Mouse (Mus musculus) lung, adult 2 months (tissue): ENCODE results near the gene Nab2.

Experiments
- CTCF ChIP-seq: fragments of 200-500 bp; IDR thresholded peaks from 2 replicates; pipeline ENCODE4 v1.5.1; 2011; ENCODE audit warnings: mild to moderate bottlenecking, low read length, control low read depth; ENCODE audit not compliant: insufficient read depth
- POLR2A ChIP-seq: fragments of 200-500 bp; IDR thresholded peaks from 2 replicates; pipeline ENCODE4 v1.6.1; 2011; ENCODE audit warnings: low read depth, mild to moderate bottlenecking, control low read depth, low read length, borderline replicate concordance; ENCODE audit errors: extremely low read depth

DNA sequence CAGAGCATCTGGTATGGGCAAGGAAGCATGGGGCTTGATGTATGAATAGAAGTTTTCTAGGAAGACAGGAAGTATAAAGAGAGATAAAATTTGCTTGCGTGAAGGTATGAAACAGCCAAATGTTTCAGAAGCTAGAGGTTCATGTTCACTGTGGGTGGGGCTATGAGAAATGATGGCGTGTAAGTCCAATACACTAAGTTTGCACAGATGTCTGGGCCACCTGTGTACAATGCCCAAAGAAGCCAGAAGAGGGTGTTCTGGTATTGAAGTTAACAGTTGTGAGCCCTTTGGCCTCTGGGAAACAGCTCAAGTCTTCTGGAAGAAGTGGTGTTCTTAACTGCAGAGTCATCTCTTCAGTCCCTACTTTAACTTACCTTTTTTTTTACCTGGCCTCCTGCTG, 1.8 kb upstream of the Nab2 start:
- TF ChIP-seq CTCF (no peak), POLR2A (no peak)
